Mouse (Mus musculus) midbrain, postnatal 0 days (tissue): Measurements from ENCODE around the gene Ntrk1. TPM values are rescaled to one million over a fixed set of nuclear protein-coding genes. Genes with fewer than 3 reads are reported as not detected.

Experiments
- ATAC-seq: fragments of 200-750 bp; cut with Nextera tagmentation; 2 replicates; pipeline ENCODE4 v1.8.0; 2017; ENCODE audit warnings: moderate number of reproducible peaks, mild to moderate bottlenecking, moderate TSS enrichment, moderate library complexity; ENCODE audit not compliant: low FRiP score
- DNase-seq: peaks from one replicate; pipeline ENCODE4 v3.0.0-alpha.2; 2015; ENCODE audit warnings: low spot score
- H3K27ac ChIP-seq: fragments of 300-500 bp; sonication (generic); 2 replicates; pipeline ENCODE4 v1.5.1; 2014; ENCODE audit warnings: low read depth, mild to moderate bottlenecking, low read length, mixed read lengths
- H3K27me3 ChIP-seq: fragments of 300-500 bp; sonication (generic); 2 replicates; pipeline ENCODE4 v1.6.1; 2014; ENCODE audit warnings: low read length, control low read depth, mixed read lengths; ENCODE audit not compliant: insufficient read depth
- H3K36me3 ChIP-seq: fragments of 300-500 bp; sonication (generic); 2 replicates; pipeline ENCODE4 v1.6.1; 2014; ENCODE audit warnings: low read length, control low read depth, mixed read lengths; ENCODE audit not compliant: insufficient read depth
- H3K4me1 ChIP-seq: fragments of 300-500 bp; sonication (generic); 2 replicates; pipeline ENCODE4 v1.6.1; 2014; ENCODE audit warnings: mild to moderate bottlenecking, control low read depth, antibody characterized with exemption, low read length, mixed read lengths; ENCODE audit not compliant: insufficient read depth
- H3K4me2 ChIP-seq: fragments of 300-500 bp; sonication (generic); 2 replicates; pipeline ENCODE4 v1.6.1; 2014; ENCODE audit warnings: low read depth, mild to moderate bottlenecking, low read length, mixed read lengths; ENCODE audit not compliant: poor library complexity, severe bottlenecking
- H3K4me3 ChIP-seq: fragments of 300-500 bp; sonication (generic); 2 replicates; pipeline ENCODE4 v1.5.1; 2014; ENCODE audit warnings: low read depth, mild to moderate bottlenecking, low read length, moderate library complexity
- H3K9ac ChIP-seq: fragments of 300-500 bp; sonication (generic); replicated peaks from 2 replicates; pipeline ENCODE4 v1.6.1; 2014; ENCODE audit warnings: mild to moderate bottlenecking, low read length, moderate library complexity, mixed read lengths; ENCODE audit not compliant: poor library complexity, severe bottlenecking
- H3K9me3 ChIP-seq: fragments of 300-500 bp; sonication (generic); 2 replicates; pipeline ENCODE4 v1.6.1; 2016; ENCODE audit warnings: low read length, control low read depth
- CTCF ChIP-seq: IDR thresholded peaks from 2 replicates; pipeline ENCODE4 v1.5.1; 2016; ENCODE audit warnings: antibody characterized with exemption, mild to moderate bottlenecking
- WGBS: fragments of 180-500 bp; shearing (Covaris S2); extraction: QIAGEN DNeasy Blood & Tissue Kit; methylation state at CpG from one replicate; pipeline ENCODE4 v1.1.7; 2014; 5-methylcytosine and 5-hydroxymethylcytosine counted together
- polyA plus RNA-seq: library from polyadenylated mRNA; unstranded; fragments of >200 nt; fragmentation: Nextera tagmentation; extraction: Ambion mirVana; gene quantifications from 2 replicates; pipeline ENCODE4 v1.2.1, GENCODE M21; 2015
- total RNA-seq: library from RNA; depleted of rRNA; stranded (reverse); fragments of >200 nt; gene quantifications from 2 replicates; pipeline ENCODE4 v1.2.3, GENCODE M21; 2014

Ntrk1 gene
- total and polyA plus RNA-seq, 2 experiments from 2014 or later: 1.8 to 2.4 TPM

GRCm38 (mm10) chr3:87764506-87764905 is 30.5 kb downstream of the Ntrk1 start:
- Histone ChIP-seq H3K9me3 (no peaks in the 10 kb centered on the region), H3K27me3 (peaks cover 9% of the 10 kb centered on the region), H3K9ac (no peak overlapping the region), H3K27ac (no peak overlapping the region), H3K4me1 (no peaks in the 10 kb centered on the region), H3K36me3 (no peaks in the 10 kb centered on the region), H3K4me3 (no peak overlapping the region), H3K4me2 (peak overlapping the region; percentile 15; the same call in 1 of the 2 replicates)
- no peak for TF ChIP-seq CTCF
- no peak for ATAC-seq
- DNase-seq: no peak
- 44% methylated on average over 10 of the region's 10 CpGs for WGBS

- Histone ChIP-seq H3K9me3 (no peaks in the 10 kb centered on the region), H3K9ac (no peak overlapping the region), H3K27me3 (peaks cover 1% of the 10 kb centered on the region), H3K36me3 (no peaks in the 10 kb centered on the region), H3K4me2 (peak overlapping the region; percentile 6; the same call in 1 of the 2 replicates), H3K27ac (no peak overlapping the region), H3K4me3 (no peak overlapping the region), H3K4me1 (no peaks in the 10 kb centered on the region)
- ATAC-seq (no peak), DNase-seq (peak; percentile 41)
- 29% methylated on average over 15 of the region's 15 CpGs for WGBS
- no peak for TF ChIP-seq CTCF
Measured at GRCm38 (mm10) chr3:87763683-87764289, 31.2 kb downstream of the Ntrk1 start.

GRCm38 (mm10) chr3:87763202-87763601 is 31.8 kb downstream of the Ntrk1 start:
- H3K9me3 ChIP-seq: no peaks in the 10 kb centered on the region
- no peaks in the 10 kb centered on the region for H3K36me3 ChIP-seq
- TF ChIP-seq CTCF: no peak
- H3K9ac ChIP-seq: no peak overlapping the region
- no peak overlapping the region for H3K4me3 ChIP-seq
- 68% methylated on average over 4 of the region's 4 CpGs for WGBS
- no peak for ATAC-seq
- H3K27me3 ChIP-seq: no peaks in the 10 kb centered on the region
- DNase-seq: no peak
- no peaks in the 10 kb centered on the region for H3K4me1 ChIP-seq
- H3K27ac ChIP-seq: no peak overlapping the region
- no peak overlapping the region for H3K4me2 ChIP-seq

DNA sequence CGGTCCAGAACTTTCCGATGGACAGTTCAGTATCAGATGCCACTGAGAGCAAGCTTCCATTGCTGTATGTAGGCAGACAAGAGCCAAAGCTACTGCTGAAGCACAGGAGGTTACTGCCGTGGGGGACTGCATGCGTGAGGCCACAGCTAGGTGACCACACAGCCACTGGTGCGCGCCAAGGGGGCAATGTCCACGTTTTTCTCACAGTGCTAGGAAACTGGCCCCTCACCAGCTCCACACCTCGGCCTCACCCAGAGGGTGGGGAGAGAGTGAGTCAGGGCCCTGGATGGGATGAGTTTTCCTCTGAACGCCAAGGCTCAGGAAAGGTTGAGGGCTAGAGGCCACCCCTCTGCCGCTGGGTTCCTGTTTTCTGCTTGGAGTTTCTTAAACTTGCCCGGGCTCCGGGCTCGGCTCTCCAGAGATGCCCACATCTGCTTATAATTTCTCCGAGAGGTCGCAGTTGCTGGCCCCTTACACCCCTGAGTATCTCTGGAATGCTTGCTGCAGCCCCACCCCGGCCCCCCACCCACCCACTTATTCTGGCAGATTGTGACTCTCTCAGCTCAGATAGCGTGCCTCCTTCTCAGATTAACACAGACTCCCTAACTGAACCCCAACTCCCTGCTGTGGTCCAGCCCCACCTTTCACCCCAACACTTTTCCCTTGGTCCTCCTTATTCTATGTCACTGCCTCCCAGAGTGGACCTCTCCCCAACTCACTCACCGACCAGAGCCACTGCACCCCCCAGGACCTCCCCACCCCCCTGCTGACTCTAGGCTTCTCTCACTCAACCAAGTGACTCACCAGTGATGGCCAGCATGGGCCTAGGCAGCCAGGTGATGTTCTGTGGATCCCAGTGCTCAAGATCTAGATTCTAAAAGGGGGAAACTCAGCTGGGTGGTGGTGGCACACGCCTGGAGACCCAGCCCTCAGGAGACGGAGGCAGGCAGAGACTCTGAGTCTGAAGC is 33.3 kb downstream of the Ntrk1 start:
- no peak for TF ChIP-seq CTCF
- H3K27ac ChIP-seq: no peak overlapping the region
- DNase-seq (no peak), ATAC-seq (no peak)
- H3K27me3 ChIP-seq: no peaks in the 10 kb centered on the region
- H3K36me3 ChIP-seq: no peaks in the 10 kb centered on the region
- H3K9ac ChIP-seq: no peak overlapping the region
- no peak overlapping the region for H3K4me2 ChIP-seq
- H3K4me3 ChIP-seq: no peak overlapping the region
- WGBS: 78% methylated on average over 20 of the region's 20 CpGs
- no peaks in the 10 kb centered on the region for H3K4me1 ChIP-seq
- no peaks in the 10 kb centered on the region for H3K9me3 ChIP-seq

- WGBS: 44% methylated on average over 4 of the region's 5 CpGs
- Histone ChIP-seq H3K27ac (no peak overlapping the region), H3K4me1 (no peaks in the 10 kb centered on the region), H3K9me3 (no peaks in the 10 kb centered on the region), H3K36me3 (no peaks in the 10 kb centered on the region), H3K9ac (no peak overlapping the region), H3K4me2 (no peak overlapping the region), H3K27me3 (peaks cover 7% of the 10 kb centered on the region; the same call in 1 of the 2 replicates), H3K4me3 (no peak overlapping the region)
- TF ChIP-seq CTCF: no peak
- DNase-seq (no peak), ATAC-seq (no peak)
Measured at GRCm38 (mm10) chr3:87758641-87759040, 36.3 kb downstream of the Ntrk1 start.

DNA sequence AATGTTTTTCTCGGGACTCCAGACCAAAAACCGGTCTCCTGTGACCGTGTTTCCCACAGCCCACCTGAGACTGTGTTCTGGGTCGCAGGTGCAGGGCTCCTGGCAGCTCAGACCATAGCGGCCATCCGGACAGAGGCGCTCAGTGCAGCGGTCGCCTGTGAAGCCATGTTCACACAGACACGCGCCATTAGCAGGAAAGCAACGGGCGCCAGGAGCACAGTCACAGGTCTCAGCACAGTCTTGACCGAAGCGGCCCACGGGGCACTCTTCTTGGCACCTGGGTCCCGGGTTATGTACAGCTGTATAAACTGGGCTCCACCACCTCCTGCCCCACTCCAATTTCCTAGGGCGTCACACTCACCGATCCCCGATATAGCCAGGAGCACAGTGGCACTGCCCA is 38.5 kb downstream of the Ntrk1 start:
- 51% methylated on average over 20 of the region's 20 CpGs for WGBS

More for the DNA sequence above, 38.5 kb downstream of the Ntrk1 start:
- peak overlapping the region; percentile 52 for H3K9ac ChIP-seq
- H3K4me3 ChIP-seq: peak overlapping the region; percentile 30; the same call in 1 of the 2 replicates
- H3K4me2 ChIP-seq: peak overlapping the region; percentile 57
- H3K27ac ChIP-seq: no peak overlapping the region
- H3K36me3 ChIP-seq: no peaks in the 10 kb centered on the region
- no peak for TF ChIP-seq CTCF
- DNase-seq (no peak), ATAC-seq (0 out of 2 replicates have a peak, but pooled peaks have one; percentile 6)
- no peaks in the 10 kb centered on the region for H3K9me3 ChIP-seq
- H3K27me3 ChIP-seq: peaks cover 7% of the 10 kb centered on the region; the same call in 1 of the 2 replicates
- H3K4me1 ChIP-seq: no peaks in the 10 kb centered on the region
